Mouse (Mus musculus) bone marrow macrophage, adult 2 months (primary cell): Measurements from ENCODE around the gene Prdx6. TPM values are rescaled to one million over a fixed set of nuclear protein-coding genes. Genes with fewer than 3 reads are reported as not detected.
"Not testable (repeated sequence)": the region's sequence is repeated elsewhere in the genome, so short reads cannot be mapped to it uniquely, and the experiment has no call there.

Source experiments
- H3K27ac ChIP-seq: 2 replicates; pipeline ENCODE4 v1.5.1; 2012; ENCODE audit warnings: low read depth, low read length; ENCODE audit not compliant: insufficient read depth
- H3K4me1 ChIP-seq: 2 replicates; pipeline ENCODE4 v1.6.1; 2012; ENCODE audit warnings: low read length; ENCODE audit not compliant: control insufficient read depth, insufficient read depth
- H3K4me3 ChIP-seq: 2 replicates; pipeline ENCODE4 v1.5.1; 2012; ENCODE audit warnings: mild to moderate bottlenecking, low read length, moderate library complexity; ENCODE audit not compliant: insufficient read depth
- CTCF ChIP-seq: IDR thresholded peaks from 2 replicates; pipeline ENCODE4 v1.5.1; 2012; ENCODE audit warnings: low read depth, mild to moderate bottlenecking, low read length, moderate library complexity
- POLR2A ChIP-seq: IDR thresholded peaks from 2 replicates; pipeline ENCODE4 v1.6.1; 2012; ENCODE audit warnings: mild to moderate bottlenecking, low read depth, low read length, borderline replicate concordance
- polyA plus RNA-seq: library from polyadenylated mRNA; stranded (reverse); fragments of >200 nt; gene quantifications from 2 replicates; pipeline ENCODE4 v1.2.4, GENCODE M21; 2012; ENCODE audit not compliant: missing spikeins, insufficient read depth, insufficient read length

The Prdx6 gene
- polyA plus RNA-seq, 1 experiment = 69.5 TPM

DNA sequence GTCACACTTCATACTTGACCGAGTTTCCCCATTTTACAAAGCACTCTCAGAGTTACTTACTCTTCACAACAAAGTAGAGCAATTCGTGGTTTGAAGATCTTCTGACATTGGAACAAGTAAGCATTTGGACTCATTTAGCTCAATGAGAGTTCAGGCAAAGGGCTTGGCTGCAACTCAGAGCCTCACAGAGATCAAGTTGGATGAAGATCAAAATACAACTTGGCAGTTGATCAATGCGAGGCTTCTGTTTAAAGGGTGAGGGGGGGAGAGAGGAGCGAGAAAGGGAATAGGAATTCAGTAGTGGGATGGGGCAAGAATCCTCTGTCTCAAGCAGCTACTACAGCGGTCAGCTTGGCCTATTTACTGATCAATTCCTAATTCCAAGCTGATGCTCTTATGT, 26.2 kb downstream of the Prdx6 start:
- Histone ChIP-seq H3K27ac (no peak overlapping the region), H3K4me3 (no peak overlapping the region), H3K4me1 (no peaks in the 10 kb centered on the region)
- TF ChIP-seq CTCF (no peak), POLR2A (no peak)

DNA sequence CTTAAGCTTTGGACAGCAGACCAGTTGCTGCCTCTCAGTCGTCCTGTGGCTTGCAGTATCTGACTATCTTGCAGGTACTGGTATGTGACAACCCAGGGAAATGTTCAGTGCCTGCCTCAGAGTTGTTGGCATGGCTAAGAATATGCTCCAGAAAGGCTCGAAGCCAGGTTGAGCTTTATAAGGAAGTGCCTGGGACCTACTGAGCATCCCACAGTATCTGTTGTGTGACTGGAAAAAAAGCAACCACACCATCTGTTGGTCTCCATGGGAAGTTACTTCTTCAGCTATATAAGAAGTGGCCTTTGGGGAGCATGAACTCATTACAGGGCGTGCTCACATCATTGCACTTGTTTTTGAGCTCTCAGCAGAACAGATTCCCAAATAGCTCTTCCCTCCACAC, 31.2 kb downstream of the Prdx6 start:
- TF ChIP-seq CTCF = no peak
- no peak for TF ChIP-seq POLR2A

DNA sequence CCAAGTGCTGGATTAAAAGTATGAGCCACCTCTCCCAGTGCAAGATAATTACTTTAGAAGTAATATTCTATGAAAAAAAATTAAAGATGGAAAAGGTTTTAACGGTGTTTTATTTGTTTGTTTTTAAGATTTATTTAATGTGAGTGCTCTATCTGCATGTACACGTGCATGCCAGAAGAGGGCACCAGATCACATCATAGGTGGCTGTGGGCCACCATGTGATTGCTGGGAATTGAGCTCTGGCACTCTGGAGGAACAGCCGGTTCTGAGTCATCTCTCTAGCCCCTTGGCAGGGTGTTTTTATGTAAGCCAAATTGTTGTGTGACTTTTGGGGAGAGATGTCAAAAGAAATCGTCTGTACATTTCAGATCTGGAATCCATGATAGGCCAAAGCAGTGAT, 36.6 kb downstream of the Prdx6 start:
- Histone ChIP-seq H3K4me3 (no peak overlapping the region), H3K4me1 (no peaks in the 10 kb centered on the region), H3K27ac (no peak overlapping the region)
- TF ChIP-seq POLR2A = no peak
- peak; percentile 88 for TF ChIP-seq CTCF

More for the DNA sequence above, 31.2 kb downstream of the Prdx6 start:
- Histone ChIP-seq H3K4me1 (no peaks in the 10 kb centered on the region), H3K27ac (no peak overlapping the region), H3K4me3 (no peak overlapping the region)

DNA sequence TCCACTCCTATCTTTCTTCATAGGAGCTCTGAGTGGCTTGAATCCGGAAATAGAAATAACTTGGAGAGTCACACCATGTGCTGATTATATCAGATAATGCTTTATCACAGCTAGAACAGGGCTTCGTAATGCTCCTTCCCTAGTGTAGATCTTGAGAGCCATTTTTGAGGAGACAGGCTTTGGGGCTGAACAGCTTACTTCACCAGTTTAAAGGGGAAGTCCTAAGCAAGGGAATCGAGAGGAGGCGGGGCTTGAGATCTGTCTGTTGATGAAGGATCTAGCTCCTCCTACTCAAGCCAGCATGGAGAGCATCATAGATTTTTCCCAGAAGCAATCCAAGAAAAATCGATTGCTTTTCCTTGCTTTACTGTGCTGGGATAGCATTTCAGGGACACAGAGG, 51.2 kb downstream of the Prdx6 start:
- Histone ChIP-seq H3K27ac (no peak overlapping the region), H3K4me1 (no peaks in the 10 kb centered on the region; the same call in 1 of the 2 replicates), H3K4me3 (no peak overlapping the region)
- TF ChIP-seq POLR2A (no peak), CTCF (no peak)

DNA sequence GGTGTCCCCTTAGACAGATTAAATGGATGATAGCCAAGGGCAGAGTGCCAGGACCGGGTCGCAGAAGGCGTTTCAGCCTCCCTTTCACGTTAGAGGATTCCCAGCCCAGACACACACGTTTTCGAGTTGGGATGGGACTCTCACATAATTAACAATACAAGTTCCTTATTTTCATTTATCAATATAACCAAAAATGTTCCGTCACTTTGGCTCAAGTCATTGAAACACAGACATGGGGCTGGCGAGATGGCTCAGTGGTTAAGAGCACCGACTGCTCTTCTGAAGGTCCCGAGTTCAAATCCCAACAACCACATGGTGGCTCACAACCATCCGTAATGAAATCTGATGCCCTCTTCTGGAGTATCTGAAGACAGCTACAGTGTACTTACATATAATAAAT, 54.7 kb downstream of the Prdx6 start:
- not testable (repeated sequence) for H3K4me1 ChIP-seq, H3K27ac ChIP-seq
- peak overlapping the region; percentile 52 for H3K4me3 ChIP-seq

DNA sequence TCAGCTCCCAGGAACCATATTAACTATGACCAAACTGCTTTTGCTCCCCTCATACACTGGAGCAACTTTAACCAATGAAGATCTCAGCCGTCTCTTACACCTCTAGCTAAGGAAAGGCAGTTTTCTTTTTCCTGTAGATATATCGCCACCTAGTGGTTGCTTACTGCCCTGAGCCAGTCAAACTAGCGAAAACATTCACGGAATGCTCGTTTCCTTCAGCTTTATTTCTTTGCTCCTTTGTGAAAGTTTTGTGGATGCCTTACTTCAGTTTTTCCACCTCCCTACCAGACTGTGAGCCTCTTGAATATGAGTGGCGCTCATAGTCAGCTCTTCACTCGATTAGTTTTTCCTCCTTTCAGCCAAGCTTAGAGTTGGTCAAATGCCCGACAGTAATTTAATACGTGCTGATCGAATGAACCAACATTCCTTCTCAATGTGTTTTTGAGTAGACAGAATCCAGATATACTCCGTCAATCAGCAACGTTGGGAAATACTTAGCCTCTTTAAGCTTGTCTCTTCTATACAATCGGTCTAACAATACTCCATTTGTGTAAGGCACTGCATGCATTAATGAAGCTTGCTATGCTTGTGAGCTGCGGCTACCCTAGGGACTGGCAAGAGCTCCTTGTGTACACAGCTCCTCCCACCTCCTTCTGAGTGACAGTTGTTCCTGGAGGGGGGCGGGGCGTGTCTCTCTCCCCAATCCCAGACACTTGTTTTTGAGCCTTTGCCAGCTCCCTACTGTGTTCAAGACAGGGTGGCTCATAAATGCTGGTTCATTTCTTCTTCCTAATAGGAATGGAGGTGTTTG, 55.3 kb downstream of the Prdx6 start:
- Histone ChIP-seq H3K27ac (no peak overlapping the region), H3K4me3 (peak overlapping the region; percentile 52)

DNA sequence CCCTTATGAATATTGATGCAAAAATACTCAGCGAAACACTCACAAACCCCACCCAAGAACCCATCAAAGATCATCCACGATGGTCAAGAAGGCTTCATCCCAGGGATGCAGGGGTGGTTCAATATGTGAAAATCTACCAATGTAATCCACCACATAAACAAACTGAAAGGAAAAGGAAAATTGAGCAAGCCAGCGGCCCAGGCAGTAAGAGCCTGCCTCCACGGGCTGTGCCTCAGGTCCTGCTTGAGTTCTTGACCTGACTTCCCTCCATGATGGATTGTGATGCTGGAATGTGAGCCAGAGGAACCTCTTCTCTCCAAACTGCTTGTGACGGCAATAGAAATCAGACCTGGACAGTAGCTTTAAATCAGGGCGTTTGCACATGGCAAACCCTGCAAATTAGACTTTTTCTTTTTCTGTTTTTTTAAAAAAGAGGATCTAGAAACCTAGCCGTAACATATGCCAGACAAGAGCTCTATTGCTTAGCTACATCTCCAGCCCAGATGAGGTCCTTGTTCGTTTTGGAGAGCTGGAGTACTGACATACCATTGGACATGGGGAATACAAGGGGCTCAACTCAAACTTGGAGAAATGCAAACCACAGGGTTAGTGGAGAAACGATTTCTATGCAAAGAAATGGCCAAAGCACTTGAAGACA, 60.6 kb downstream of the Prdx6 start:
- no peak overlapping the region for H3K27ac ChIP-seq
- no peak overlapping the region for H3K4me3 ChIP-seq
- H3K4me1 ChIP-seq = peaks cover 4% of the 10 kb centered on the region
- TF ChIP-seq POLR2A = no peak
- TF ChIP-seq CTCF = no peak

More for the DNA sequence above, 55.3 kb downstream of the Prdx6 start:
- H3K4me1 ChIP-seq = no peaks in the 10 kb centered on the region; the same call in 1 of the 2 replicates
- TF ChIP-seq CTCF (no peak), POLR2A (no peak)

Other genes with a start within 250 kb of the Prdx6 start
- 8.2 and 8.3 TPM in 2 replicates for gene Zbtb37, start 216.4 kb downstream of the Prdx6 start, polyA plus RNA-seq
- gene Dars2, start 180.6 kb downstream of the Prdx6 start, polyA plus RNA-seq = 11.3 and 15.2 TPM in 2 replicates
- 21.5 and 22.1 TPM in 2 replicates for gene Cenpl, start 180.5 kb downstream of the Prdx6 start, polyA plus RNA-seq
- 19.5 and 21.3 TPM in 2 replicates for gene Klhl20, start 119.7 kb downstream of the Prdx6 start, polyA plus RNA-seq
- not detected in 2 replicates for gene Ankrd45, start 108.5 kb downstream of the Prdx6 start, polyA plus RNA-seq
- gene Tex50, start 91.9 kb downstream of the Prdx6 start, polyA plus RNA-seq = not detected in 2 replicates
- gene Tnfsf4, start 144.2 kb upstream of the Prdx6 start, polyA plus RNA-seq = not detected in 2 replicates
- gene Tnfsf18, start 243.4 kb upstream of the Prdx6 start, polyA plus RNA-seq = not detected in 2 replicates